Mouse (Mus musculus): ENCODE measurements at regions not wholly inside any gene's neighbourhood (a gene's known extent, or its start where the extent isn't known, plus 50 kb on each side); places are given as distances from the start of the nearest gene placed in this dataset.
A peak's percentile ranks its signal among the peaks of the same experiment; 100 is the strongest.
"Not testable (repeated sequence)": the region's sequence is repeated elsewhere in the genome, so short reads cannot be mapped to it uniquely, and the experiment has no call there.

DNA sequence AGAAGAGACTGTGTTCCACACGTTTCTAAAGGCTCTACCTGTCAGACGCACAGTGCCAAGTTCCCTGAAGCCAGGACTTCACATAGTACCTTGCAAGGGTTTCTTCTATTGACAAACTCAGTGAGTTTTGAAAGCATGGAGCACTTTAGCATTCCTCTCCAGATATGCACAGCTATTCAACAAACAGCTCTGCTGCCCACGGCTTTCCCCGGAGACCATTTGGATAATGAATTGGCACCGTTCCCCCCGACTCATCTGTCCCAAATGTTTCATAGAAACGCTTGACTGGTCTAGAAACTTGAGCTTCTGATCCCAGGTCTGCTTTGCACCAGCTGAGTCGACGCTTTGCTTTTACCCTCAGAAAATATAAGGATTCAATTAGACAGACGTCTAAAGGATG, 162.2 kb upstream of the St6galnac5 start:
- no peak for DNase-seq (ENCODE audit: low spot score in 2 of 2)

- no peak for DNase-seq (ENCODE audit: low spot score in 2 of 2)
Observed at GRCm38 (mm10) chr3:153140985-153141384, 158.9 kb upstream of the St6galnac5 start.

GRCm38 (mm10) chr3:153125335-153125734, 143.3 kb upstream of the St6galnac5 start:
- no peak for DNase-seq (ENCODE audit: low spot score in 2 of 2)

DNA sequence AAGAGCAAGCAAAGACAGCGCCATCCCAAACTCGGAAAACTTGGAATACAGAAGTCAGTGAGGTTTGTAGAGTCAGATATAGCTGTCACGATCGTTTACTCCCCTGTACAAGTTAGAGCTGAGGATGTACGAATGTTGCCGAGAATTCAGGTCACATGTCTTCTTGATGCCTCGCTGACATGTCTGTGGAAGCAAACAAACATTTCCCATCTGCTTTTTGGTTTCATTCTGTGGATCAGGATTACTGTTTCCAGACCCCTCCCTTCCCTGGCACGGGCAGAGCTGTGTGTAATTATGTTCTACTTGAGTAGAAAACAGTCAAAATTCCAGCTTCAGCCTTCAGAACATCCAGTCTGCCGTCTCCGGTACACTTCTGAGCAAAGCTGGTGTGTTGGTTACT, 139.9 kb upstream of the St6galnac5 start:
- DNase-seq (ENCODE audit: low spot score in 2 of 2) = no peak

DNA sequence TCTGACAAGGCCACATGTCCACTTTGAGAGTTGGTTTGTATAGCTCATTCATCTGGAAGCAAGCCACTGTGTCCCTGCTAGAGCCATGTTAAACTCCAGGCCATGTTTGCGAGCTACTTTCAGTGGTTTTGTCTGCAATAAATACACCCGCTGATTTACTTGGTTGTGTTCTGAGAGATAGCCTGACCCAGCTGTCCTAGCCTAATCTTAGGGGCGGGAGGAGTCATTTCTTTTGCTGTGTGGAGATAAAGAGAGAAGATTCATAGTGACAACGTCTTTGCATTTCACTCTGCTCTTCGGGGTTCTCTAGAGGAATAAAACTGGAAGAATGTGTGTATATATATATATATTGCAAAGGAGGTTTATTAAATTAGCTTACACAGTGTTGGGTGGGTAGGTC, 137.1 kb upstream of the St6galnac5 start:
- no peak for DNase-seq (ENCODE audit: low spot score in 2 of 2)

DNA sequence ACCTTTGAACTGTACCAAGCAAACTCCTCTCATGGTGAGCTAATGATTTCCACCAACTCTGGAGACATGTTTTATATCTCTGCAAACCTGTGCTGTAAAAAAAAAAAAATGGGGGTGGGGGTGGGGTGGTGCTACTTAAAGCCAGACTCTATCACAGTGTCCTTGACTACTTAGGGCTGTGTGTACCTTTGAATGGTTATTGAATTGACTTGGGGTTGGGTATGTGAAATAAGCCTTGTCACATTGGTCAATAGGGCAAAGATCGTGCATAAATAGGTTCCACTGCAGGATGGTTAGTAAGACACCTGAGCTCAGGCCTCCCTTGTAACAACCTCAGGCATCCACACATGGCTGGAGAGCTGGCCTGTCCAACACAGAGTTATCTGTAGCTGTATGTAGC, 136.6 kb upstream of the St6galnac5 start:
- no peak for DNase-seq (ENCODE audit: low spot score in 2 of 2)

GRCm38 (mm10) chr3:153105591-153105990, 123.5 kb upstream of the St6galnac5 start:
- peak in 1 of 2 experiments; percentile 10 for DNase-seq (ENCODE audit: low spot score in 2 of 2)

DNA sequence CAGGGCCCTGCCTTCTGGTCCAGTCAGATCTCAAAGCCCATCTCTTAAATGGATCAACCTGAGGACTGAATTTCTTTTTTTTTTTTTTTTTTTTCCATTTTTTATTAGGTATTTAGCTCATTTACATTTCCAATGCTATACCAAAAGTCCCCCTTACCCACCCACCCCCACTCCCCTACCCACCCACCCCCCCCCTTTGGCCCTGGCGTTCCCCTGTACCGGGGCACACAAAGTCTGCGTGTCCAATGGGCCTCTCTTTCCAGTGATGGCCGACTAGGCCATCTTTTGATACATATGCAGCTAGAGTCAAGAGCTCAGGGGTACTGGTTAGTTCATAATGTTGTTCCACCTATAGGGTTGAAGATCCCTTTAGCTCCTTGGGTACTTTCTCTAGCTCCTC, 108.5 kb upstream of the St6galnac5 start:
- not testable (repeated sequence) for DNase-seq (ENCODE audit: low spot score in 2 of 2)

DNA sequence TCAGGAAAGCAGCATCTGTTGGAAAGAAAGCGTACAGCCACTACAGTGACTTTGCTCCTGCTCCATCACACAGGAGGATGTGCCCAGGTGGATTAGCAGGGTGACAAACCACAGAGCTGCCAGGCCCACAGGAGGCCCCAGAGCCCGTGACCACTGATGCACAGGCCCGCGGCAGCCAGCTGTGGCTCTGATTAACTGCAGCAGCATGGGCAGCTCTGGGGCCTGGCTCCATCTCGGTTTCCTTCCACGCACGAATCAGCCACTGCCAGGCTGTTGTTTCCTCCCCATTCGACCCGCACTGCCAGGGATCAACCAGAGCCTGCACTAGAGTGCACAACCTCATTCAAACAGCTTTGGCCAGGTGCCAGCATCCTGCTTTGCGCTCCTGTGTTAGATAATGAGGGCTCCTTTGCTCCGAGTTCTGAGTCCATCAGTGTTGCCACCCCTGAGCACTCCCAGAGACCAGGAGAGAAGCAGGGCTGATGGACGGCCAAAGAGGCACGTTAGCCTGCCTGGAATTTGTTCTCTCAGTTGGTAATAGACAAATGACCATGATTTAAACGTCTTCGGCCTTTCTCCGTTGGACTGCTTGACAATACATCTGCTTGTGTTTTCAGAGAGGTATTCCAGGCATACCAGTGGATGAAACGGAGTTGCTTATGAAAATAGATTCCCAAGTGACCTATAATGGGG, 103.2 kb upstream of the St6galnac5 start:
- peak; percentile 21 to 58 for DNase-seq (ENCODE audit: low spot score in 2 of 2)

DNA sequence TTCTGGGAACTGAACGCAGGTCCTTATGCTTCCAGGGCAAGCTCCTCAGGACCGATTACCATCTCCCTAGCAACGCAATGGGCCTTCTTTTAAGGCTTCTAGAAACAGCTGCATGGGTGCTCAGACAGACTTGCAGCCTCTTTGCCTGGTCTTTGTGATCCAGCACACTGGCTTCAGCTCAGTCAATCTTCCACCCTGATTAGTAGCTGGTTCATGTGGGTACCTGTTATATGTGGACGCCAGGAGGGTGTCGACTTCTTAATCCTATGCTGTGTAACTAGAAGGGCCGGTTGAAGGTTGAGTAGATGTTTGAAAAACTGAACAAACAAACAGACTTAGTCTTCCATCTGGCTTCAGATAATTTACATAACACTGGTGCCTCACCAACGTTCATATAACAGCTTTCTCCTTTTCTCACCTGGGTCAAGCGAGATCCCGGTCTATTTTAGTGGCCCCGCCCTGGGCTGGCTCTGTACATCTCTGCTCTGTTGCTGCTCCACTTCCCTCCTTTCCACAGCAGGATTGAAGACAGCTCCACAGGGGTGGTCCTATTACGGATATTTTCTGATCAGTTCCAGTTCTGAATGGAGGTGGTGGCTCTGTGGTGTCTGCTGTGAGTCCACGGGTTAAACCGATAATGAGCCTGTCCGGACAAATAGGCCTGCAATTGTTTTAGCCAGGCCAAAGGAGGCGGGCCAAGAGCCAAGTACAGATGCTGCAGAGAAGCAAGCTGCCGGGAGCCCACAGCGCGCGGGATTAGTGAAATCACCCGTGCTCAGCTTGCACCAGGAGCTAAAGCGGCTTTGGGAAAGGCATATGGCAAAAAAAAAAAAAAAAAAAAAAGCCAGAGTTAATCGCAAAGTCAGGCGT, 102.4 kb upstream of the St6galnac5 start:
- DNase-seq (ENCODE audit: low spot score in 2 of 2) = peak; percentile 36 to 42

DNA sequence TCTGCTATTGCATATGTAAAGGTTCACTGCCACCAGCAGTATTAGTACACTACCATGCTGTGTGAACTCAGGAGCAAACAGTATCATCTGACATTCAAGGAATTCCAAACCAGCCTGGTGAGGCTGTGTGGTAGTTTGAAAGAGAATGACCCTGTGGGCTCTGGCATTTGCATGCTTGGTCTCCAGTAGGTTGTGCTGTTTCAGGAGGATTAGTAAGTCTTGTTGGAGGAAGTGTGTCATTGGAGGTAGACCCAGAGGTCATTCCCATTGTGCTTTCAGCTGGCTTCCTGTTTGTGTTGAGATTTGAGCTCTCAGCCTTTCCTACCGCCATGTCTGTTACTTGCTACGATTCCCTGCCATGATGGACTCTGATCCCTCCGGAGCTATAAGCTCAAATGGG, 98.3 kb upstream of the St6galnac5 start:
- no peak for DNase-seq (ENCODE audit: low spot score in 2 of 2)

- peak; percentile 77 to 84 for DNase-seq (ENCODE audit: low spot score in 2 of 2)
Observed at GRCm38 (mm10) chr3:153077846-153078703, 96.0 kb upstream of the St6galnac5 start.

- no peak for DNase-seq (ENCODE audit: low spot score in 2 of 2)
Observed at GRCm38 (mm10) chr3:153072200-153072919, 90.3 kb upstream of the St6galnac5 start.

GRCm38 (mm10) chr3:153071549-153071948, 89.5 kb upstream of the St6galnac5 start:
- DNase-seq (ENCODE audit: low spot score in 2 of 2) = no peak

GRCm38 (mm10) chr3:153071123-153071522, 89.1 kb upstream of the St6galnac5 start:
- no peak for DNase-seq (ENCODE audit: low spot score in 2 of 2)

GRCm38 (mm10) chr3:153065890-153066289, 83.8 kb upstream of the St6galnac5 start:
- DNase-seq (ENCODE audit: low spot score in 2 of 2) = no peak

- no peak for DNase-seq (ENCODE audit: low spot score in 2 of 2)
Observed at GRCm38 (mm10) chr3:153053163-153053562, 71.1 kb upstream of the St6galnac5 start.

DNA sequence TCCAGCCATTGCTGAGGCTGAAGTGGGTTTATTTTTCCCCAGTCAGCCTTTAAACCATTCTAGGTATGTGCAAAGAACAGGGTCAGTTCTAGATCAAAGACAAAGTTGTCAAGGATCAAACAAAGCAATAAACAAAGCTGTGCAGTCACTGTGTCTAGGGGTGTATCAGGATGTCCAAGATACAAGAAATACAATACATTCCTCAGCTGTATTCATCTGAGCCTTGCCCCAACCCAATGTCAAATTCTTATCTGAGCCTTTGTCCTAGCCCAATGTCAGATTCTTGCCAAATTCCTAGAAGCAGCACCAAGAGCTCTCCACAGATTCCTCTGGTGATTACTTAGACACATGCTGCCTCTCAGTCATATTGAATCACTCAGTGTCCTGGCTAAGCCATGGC, 69.5 kb upstream of the St6galnac5 start:
- no peak for DNase-seq (ENCODE audit: low spot score in 2 of 2)

DNA sequence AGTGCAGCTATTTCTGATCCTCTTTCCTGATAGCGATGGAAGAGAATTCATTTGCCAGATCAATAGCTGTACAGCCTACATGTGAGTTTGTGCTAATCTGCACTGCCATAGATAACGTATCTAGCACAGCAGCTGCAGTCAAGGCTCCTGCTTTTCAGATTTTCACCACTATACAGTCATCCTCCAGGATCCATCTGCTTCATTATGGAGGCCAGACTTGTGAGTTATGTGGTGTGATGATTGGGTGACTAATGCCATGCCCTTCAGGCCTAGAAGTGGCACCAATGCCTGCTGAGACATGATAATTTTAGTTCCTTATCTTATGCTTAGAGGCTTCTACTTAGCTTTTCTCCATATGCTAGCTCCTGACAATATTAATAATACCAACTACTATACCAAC, 63.3 kb upstream of the St6galnac5 start:
- peak in 1 of 2 experiments; percentile 9 for DNase-seq (ENCODE audit: low spot score in 2 of 2)

- no peak for DNase-seq (ENCODE audit: low spot score in 2 of 2)
Observed at GRCm38 (mm10) chr3:153033980-153034379, 51.9 kb upstream of the St6galnac5 start.
